Mouse (Mus musculus) heart, postnatal 0 days (tissue): ENCODE data around the gene Eps15l1.

Source experiments
- CTCF ChIP-seq: IDR thresholded peaks from 2 replicates; pipeline ENCODE4 v1.5.1; 2016; ENCODE audit warnings: antibody characterized with exemption, control low read depth, low read depth
- EP300 ChIP-seq: IDR thresholded peaks from 2 replicates; pipeline ENCODE4 v1.6.1; 2016; ENCODE audit warnings: antibody characterized with exemption, low read depth

GRCm38 (mm10) chr8:72295679-72296078 is 125.6 kb downstream of the Eps15l1 start:
- TF ChIP-seq EP300, result peak; percentile 99
- TF ChIP-seq CTCF, result no peak
